Mouse (Mus musculus): ENCODE data around the gene Wdr25.
"Not testable (repeated sequence)": the region's sequence is repeated elsewhere in the genome, so short reads cannot be mapped to it uniquely, and the experiment has no call there.

The Wdr25 gene

DNA sequence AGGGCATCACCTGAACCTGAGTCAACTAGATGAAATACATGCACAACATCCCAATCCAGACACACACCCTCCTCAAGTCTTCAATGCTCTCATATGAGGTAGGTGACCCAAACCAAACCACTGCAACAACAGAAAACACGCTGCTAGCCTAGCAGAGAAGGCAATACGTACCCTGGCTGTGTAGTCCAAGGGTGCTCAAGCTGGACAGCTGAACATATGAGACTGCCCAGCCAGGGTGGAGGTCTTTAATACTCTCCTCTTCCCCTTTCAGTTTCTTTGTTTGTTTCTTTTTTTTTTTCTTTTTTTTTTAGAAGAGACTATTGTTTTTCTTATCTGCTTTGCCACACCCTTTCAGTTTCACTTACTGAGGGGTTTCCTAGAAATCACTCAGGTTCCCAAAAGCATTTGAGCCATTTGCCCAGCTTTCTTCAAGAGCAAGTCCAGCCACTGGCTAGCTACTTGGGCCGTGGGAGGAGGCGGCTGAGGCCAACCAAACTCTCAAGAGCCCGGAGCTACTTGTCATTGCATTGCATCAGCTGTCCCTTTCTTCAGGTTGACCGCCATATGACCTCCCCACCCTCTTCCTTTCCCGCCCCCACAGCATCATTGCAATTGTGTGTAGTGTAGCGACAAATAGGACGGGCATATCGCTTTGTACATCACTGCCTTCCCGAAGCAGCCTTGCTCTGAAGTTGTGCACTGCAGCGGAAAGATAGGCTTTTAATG, at the start of gene Wdr25:
Gene Wdr25, plus strand, starts transcription at position 643 of the 726 bp plus-strand sequence.
- DNase-seq, result peak; percentile 96

DNA sequence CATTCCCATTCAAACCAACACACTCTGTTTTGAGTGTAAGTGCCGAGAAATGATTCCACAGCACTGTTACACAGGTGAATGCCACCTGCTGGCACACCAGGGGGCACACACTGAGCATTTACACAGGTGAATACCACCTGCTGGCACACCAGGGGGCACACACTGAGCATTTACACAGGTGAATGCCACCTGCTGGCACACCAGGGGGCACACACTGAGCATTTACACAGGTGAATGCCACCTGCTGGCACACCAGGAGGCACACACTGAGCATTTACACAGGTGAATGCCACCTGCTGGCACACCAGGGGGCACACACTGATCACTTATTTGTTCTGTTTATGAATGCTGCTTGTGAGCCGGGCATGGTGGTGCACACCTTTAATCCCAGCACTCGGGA, 45.4 kb upstream of the Wdr25 start:
- not testable (repeated sequence) for DNase-seq

DNA sequence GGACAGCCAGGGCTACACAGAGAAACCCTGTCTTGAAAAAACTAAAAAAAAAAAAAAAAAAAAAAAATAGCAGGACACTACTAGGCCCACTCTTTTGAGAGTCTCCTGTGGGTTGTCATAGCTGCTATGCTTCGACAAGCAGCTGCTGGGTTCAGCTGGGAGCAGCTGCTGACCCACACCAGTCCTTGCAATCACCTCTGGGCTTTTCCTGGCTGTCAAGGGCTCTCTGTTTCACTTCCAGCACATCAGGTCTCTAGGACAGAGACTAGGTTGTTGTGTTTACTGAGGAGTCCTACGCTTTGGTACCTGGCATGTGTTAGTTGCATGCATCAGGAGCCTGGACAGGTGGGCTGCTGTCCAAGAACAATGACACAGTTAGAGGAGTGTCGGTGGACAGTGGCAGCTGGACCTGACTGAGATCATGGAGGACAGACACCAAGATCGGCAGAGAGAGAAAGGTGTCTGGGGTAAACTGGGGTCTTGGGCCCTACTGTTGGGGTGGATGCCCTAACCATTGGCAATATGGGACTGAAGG, 43.9 kb upstream of the Wdr25 start:
- peak; percentile 93 for DNase-seq

DNA sequence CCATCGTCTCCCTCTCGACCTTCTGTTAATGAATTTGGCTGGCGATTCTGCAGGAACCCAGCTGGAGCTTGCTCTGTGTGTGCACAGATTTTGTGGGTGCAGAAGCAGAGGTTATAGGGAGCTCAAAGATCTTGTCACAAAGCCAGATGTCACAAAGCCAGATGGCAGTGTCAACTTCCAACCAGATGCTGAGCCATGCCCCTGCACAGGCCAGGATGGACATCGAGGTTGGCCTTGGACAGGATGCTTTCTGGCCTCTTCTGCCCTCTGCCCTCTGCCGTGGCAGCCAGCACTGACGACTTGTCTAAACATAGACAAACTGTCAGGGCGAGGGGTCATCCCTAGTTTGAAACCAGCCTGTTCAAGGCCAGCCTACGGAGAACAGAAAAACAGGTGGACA, 43.3 kb upstream of the Wdr25 start:
- DNase-seq, result peak; percentile 92

DNA sequence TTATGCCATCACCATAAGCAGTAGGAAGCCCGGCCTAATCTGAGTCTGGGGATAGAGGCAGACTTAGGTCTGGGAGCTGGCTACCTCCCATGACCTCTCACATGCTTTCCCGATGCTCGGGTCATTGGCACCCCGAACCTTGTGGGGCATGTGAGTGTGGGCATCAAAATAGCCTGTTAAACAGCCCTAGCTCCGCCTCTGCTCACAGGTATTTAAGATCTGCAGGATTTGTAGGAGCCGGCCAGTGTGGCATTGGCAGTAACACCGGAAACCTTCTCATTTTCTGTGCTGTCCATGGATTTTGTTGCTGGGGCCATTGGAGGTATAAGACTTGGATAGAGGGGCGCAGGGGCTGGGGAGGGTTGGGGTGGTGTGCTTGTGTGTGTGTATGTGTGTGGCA, 42.5 kb upstream of the Wdr25 start:
- DNase-seq, result no peak

DNA sequence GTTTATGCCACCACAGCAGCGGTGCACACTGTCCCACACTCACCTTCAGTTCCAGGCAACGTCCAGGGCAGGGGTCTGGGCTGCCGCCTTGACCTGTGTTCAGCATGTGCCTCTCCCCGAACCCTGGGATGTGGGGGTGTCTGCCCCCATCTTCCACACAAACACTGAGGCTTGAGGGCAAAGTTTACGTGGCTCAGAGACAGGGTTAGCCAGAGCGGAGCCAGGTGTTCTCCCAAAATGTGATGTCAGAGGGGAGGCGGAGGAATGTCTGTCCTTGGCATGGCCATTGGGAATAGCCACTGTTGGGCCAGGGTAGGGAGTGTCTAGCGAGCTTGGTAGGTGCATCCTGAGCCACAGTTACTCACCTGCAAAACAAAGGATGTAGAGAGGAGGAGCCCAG, 40.6 kb upstream of the Wdr25 start:
- no peak for DNase-seq

DNA sequence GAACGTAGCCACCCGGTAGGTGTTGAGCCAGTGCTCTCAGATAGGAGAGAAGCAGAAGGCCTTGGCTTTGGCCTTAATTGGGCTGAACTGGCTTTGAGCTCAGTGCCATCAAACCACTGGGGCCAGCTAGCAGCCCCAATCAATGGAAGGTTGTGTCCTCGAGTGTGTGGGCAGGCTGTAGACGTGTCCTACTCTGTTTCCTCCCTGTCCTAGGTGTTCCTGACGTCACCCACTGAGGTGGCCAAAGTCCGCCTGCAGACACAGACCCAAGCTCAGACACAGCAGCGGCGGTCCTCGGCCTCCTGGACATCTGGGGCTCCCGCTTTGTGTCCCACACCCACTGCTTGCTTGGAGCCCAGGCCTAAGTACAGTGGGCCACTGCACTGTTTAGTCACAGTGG, 38.4 kb upstream of the Wdr25 start:
- no peak for DNase-seq

DNA sequence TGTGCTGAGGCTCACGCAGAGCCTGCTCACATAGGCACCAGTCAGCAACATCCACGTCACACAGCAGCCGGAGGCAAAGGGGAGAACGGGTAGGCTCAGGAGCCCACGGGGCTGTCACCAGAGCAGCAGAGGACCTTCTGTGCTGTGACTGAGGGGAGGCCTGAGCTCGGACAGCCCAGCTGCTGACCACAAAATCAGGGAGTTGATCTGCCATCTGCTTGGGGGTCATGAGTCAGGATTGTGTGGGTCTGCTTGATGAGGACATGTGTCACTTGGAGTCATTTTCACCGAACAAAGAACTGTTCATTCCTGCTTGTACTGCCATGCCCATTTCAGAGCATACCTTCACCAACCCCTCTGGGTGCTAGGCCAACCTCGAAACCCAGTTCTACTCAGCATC, 37.2 kb upstream of the Wdr25 start:
- DNase-seq, result no peak

DNA sequence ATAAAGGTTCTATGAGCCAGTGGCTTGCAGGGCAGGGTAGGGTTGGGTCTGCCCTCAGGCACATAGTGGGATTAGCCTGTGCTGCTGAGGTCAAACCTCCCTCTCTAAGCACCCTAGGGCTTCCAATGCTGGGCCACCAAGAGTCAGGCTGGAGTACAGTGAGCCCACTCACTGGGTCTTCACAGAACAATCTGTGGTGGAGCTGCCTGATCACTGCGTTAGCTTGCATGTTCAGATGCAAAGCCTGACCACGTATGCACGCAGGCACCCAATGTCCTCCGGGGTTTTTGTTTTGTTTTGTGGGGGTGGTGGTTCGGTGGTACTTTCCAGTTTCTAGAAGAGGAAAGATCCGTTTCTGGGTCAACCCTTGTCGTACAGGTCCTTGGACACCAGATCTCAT, 36.3 kb upstream of the Wdr25 start:
- DNase-seq, result no peak

DNA sequence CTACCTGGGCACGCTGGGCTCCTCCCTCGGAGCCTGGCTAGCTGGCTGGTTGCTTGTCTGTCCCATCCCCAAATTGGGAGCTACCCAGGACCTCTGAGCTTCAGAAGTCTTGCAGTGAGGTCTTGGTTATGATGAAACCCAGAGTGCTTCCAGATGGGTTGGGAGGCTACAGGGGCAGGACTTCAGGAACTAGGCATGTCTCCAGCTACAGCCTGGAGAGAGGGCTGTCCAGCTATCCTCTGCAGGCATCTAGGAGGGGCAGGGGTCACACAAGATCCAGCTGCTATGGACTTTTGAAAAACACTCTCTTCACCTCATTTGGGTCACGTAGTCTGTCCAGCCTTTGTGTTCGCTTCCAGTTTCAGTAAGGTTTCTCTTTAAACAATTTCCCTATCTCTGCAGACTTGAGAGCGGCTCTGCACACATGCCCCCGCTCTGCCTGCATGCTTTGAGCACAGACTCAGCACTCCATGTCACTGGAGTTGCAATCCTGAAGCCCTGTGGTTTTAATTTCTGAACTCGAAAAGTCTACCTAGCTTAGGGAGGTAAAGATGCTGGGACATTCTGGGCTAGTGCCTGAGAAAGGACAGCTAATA, 35.7 kb upstream of the Wdr25 start:
- peak; percentile 94 for DNase-seq

DNA sequence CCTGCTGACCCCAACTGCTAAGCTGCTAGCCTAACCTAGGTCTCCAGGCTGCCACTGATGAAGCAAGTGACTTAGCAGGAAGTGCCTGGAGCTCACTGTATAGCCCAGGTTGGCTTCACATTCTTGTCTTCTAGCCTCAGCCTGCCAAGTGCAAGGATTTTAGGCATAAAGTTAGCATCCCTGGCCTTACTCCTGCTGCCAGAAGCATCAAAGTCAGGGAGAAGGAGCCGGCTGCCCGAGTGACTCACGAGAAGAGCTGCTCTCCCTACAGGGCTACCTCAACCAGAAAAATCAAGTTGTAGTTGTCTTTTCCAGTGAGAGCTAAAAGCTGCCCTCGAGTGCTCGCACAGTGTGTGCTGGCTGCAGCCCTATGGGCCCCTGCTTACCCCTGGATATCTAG, 34.9 kb upstream of the Wdr25 start:
- DNase-seq, result no peak

DNA sequence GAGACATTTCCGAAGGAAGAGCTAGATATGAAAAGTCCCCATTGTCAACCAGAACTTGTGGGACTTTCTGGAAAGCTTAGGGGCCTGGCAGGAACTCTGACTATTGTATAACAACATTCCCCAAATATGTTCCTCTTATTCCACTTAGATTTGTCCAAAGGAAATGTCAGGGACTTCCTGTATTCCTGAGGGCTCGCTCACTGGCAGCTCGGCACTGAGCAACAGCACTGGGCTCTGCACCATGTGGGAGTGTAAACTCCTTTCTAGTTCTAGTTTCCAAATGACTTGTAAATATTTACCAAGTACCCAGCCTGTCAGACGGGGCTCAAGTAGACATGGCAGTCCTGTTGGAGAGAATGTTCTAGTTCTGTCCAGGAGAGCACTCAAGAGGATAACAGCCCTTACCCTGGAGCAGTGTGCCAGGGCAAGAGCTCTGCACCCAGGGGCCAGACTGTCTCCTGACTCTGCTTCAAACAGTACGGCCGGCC, 28.4 kb upstream of the Wdr25 start:
- DNase-seq, result no peak

DNA sequence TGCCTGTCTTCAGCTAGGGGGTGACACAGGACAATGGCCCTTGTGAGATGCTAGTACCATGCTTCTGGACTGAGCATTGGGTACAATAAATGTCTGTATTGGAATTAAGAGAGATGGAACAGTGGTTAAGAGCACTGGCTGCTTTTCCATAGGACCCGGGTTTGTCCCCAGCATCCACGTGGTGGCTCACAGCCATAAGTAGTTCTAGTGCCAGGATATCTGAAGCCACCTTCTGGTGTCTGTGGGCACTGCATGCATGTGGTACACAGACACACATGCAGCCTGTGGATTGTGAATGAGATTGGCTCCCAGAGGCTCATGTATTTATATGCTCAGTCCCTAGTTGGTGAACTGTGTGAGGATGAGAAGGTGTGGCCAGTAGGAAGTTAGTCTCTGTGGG, 23.9 kb upstream of the Wdr25 start:
- DNase-seq, result no peak

DNA sequence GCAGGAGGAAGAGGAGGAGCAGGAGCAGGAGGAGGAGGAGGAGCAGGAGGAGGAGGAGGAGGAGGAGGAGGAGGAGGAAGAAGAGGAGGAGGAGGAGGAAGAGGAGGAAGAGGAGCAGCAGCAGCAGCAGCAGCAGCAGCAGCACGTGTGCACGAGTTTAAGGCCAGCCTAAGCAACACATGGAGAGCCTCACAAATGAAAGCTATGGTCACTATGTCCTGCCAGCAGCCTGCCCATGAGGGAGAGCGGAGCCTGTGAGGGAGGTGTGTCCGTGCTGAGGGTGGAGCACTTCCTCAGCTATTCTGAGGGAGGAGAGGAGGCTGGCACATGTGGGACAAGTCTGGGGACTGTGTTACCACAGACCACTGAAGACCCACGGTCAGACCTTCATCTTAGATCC, 20.3 kb upstream of the Wdr25 start:
- no peak for DNase-seq

DNA sequence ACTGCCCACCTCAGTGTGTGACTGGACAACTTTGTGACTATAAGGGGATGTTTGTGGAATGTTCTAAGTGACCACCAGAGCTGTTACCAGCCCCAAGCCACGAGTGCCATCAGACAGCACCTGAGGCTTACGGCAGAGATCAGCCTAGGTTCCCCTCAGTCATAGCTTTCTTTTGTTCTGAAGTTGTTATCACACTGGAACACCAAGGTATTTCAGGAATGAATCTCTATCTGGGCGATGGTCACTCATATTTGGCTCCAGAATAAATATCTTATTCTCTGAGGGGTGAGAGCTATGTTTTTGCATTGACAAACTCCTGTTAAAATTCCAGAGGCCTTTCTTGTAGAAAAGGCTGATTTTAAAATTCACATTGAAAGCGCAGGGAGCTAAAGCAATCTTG, 14.3 kb upstream of the Wdr25 start:
- DNase-seq, result no peak

DNA sequence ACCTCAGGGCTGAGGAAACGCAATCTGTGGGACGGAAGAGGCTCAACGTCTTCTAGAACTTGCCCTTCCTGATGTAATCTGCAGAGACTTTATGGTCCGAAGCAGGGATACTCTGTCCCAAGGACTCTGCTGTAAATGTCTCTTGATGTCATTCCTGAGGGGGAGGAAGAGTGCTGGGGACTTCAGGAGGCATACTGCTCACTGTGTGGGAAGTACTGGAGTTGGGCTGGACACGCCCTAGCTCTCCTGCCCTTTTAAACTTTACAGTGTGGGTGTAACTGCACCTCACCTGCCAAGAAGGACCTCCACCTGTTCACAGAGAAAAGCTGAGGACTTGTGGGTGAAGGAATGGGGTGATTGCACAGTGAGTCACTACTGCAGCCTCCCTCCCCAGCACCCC, 12.8 kb upstream of the Wdr25 start:
- no peak for DNase-seq

DNA sequence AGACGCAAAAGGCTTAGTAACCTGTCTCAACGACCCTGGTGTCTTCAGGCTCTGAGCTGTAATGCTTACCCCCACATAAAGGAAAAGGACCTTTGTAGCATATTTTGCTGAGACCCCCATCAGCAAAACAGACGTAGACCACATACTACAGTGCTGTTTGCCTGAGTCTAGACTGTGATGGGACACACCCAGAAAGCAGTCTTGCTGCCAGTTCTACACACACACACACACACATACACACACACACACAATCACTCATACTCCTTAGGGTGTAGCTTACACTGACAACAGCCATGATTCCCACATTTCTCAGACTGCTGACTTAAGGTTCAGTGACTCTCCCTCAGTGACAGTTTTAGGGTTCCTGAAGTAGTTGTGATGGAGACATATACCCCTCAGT, 12.2 kb upstream of the Wdr25 start:
- no peak for DNase-seq

DNA sequence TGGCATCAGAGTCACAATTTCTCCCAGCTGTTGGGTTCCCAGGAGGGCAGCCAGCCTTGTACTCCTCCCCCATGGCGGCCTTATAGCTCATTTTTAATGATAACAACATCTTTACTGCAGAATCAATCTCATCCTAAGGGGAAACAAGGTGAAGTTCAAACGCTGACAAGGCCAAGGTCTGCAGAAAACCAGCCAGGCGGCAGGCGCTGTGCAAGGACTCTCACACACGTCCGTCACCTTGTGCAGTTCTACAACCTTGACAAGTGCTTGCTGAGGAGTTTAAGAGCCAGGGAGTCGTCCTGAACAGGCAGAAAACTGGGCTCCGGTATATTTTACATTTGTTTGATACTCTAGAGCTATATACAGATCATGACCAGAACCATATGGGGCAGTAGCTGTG, 10.7 kb upstream of the Wdr25 start:
- no peak for DNase-seq

DNA sequence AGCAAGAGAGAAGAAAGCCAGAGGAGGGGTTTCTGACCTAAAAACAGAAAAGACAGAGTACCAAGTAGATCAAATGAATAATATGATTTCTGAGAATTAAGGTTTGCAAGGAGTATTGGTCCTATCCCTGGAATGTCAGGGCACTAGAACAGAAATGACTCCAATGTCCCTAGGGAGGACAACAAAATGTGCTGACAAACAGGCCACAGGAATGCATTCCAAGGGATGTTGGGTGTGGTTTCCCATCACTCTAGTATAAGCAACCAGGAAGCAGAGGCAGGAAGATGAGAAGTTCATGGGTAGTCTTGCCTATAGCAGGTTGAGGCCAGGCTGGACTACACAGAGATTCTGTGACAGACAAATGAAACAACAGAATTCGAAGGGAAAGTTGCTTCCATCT, 7.5 kb upstream of the Wdr25 start:
- DNase-seq, result peak; percentile 95

DNA sequence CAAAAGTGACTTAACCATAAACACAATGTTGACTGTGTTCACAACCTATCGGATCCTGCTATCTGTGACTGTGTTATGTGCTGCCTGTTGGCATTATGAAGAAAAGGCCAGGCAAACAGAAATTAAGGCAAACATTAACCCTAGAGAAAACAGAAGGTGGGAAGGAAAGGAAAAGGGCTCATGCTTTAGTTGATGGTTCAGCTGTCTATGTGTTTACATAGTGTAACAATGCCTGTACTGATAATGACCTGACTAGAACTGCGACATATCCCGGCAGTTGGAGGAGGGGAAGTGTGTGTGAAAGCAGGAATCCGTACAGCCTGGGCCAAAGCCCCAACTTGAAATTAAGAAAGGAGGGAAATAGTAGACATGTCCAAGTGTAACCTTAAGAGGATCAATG, 6.4 kb upstream of the Wdr25 start:
- no peak for DNase-seq

DNA sequence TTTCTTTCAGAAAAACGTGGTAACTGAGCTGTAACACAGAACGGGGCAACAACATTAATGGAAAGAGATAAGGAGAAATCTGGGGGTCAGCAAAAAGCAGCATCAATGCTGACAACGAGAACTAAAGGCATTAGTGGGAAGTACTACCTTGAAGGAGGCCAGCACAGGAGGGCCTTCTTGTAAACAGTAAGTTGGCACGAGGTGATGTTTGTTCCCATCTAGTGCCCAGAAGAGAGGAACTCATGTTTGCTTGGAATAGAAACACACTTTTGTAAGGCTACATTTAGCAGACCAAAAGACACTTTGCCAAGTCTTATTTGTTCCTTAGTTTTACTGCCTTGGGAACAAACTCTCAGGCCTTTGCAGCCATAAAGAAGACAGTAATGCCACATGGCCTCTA, 4.8 kb upstream of the Wdr25 start:
- no peak for DNase-seq

DNA sequence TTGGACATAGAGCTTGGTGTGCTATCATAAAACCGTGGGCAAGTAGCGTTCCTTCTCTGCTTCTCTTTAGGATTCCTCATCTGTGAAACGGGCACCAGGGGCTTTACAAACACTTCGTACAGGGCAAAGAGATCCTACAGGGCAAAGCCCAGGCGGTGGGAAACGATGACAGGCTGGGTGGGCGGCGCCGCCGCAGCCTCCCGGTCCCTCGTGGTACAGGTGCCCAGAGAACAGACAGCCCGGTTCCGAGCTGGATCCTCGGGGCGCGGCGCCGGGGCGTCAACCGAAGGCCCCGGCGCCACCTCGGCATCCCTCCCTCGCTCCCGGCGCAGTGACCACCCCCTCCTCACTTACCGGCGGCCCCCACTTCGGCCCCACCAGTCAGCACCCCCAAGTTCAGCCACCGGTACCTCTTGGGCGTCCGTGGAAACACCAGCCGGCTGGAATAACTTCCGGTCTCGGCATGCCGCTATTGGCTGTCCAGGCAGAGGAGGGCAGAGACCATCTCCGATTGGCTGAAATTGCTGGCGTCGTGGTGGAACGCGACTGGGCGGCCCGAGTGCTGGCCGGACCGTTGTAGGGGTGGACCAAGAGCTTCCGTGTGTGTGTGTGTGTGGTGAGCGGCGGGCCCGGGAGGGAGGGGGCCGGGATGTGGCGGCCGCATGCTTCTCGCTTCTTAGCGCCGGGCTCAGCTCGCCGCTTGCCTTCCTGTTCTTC, 442 bp downstream of the Wdr25 start, which contains the start of gene Wars:
Gene Wars, minus strand, starts transcription at position 460 of the 717 bp plus-strand sequence.
- DNase-seq, result peak; percentile 100

DNA sequence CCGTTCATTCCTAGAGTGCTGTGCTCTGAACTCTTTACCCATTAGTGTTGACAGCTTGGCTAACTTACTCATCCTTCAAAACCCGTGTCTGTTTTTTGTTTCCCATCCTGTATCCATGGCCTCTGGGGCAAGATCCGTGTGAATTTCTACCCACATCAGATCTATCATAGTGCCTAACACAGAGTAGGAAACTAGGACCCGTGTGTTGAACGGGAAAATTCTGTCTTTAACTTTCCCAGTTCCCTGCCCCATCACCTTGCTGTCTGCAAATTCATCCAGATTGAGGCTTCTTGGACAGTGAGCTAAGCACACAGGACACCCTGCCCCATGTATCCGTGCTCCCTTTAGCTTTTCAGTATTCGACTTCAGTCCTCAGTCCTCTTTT, 993 bp downstream of the Wdr25 start:
- no peak for DNase-seq

DNA sequence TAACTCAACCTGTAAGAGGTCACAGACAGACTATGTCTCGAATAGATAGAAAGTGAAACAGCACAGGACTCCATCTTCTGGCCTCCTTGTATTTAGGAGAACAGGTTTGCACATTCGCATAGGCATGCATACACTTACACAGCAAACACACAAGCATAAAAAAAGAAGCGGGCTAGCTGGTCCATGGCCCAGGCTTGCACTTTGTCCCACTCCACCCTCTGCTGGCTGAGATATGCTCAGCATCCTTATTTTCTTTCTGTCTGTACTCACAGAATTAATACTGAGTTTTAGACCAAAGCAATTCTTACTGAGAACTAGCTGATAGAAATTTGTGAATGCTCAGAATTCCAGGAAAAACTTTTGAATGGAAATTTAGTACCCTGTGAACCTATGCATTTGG, 2.6 kb downstream of the Wdr25 start:
- DNase-seq, result no peak
